Mouse (Mus musculus) liver, adult 2 months (tissue): ENCODE data around the gene Ier5l.

Experiments
- CTCF ChIP-seq: fragments of 200-500 bp; IDR thresholded peaks from 2 replicates; pipeline ENCODE4 v1.5.1; 2011; ENCODE audit warnings: low read depth, low read length, control low read depth
- POLR2A ChIP-seq: fragments of 200-500 bp; IDR thresholded peaks from 2 replicates; pipeline ENCODE4 v1.6.1; 2011; ENCODE audit warnings: low read length, control low read depth; ENCODE audit not compliant: insufficient read depth; ENCODE audit errors: extremely low read depth

- TF ChIP-seq CTCF (no peak), POLR2A (no peak)
Measured at GRCm38 (mm10) chr2:30469009-30469408, 5.0 kb downstream of the Ier5l start.
